26 mouse cellular contexts compared by ENCODE assay signal in the genomic region with DNA sequence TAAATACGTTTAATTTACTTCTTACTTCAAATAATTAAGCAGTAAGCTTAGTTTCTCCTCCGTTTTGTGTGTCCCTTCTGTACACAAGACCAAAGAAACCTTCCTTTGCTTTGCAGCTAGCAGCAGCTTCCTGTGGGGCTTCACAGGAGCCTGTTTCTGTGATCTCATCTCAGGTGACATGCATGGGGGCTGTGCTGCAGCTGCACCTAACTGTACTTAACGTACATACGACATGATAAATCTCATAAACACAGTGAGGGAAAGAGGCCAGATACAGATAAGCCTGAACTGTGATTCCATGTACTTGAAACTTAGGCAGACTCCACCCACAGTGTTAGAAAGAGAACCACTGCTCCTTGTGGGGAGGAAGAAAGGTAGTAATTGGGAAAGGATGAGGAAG. TPM values are rescaled to one million over a fixed set of nuclear protein-coding genes. Genes with fewer than 3 reads are reported as not detected.
DNase-seq lines count a peak whose midpoint lies in the region; ATAC-seq and TF ChIP-seq lines count a peak whose summit lies in the region.
"Had no signal": no experiment of that assay in that cellular context is flagged by ENCODE, and none has a peak within 500 bp of the region (broad histone marks: within the 10 kb centered on the region; RNA-seq: fewer than 3 reads in every experiment).

No protein-coding gene starts in this region.

- H3K36me3 ChIP-seq in spleen, adult 2 months (ENCODE audit: control insufficient read depth, insufficient read depth, low read length), result no peaks in the 10 kb centered on the region
- H3K36me3 ChIP-seq in thymus, adult 2 months (ENCODE audit: control insufficient read depth, insufficient read depth, low read length), result no peaks in the 10 kb centered on the region; the same call in 1 of the 2 replicates
- peaks cover 11% of the 10 kb centered on the region for H3K36me3 ChIP-seq in hindbrain, embryonic 14.5 days (replicated peaks; ENCODE audit: control insufficient read depth, insufficient read depth)
- 0 out of 2 replicates have a peak, but pooled peaks cover 2% of the 10 kb centered on the region for H3K36me3 ChIP-seq in midbrain, embryonic 14.5 days (ENCODE audit: control insufficient read depth, insufficient read depth, low read length)
- H3K36me3 ChIP-seq: stomach, embryonic 15.5 days had no signal

- H3K4me2 ChIP-seq in hindbrain, embryonic 14.5 days (replicated peaks), result no peak overlapping the region
- no peak overlapping the region for H3K4me2 ChIP-seq in midbrain, embryonic 14.5 days (ENCODE audit: low read length)
- H3K4me2 ChIP-seq: liver, embryonic 11.5 days; stomach, embryonic 15.5 days had no signal

- no peaks in the 10 kb centered on the region for H3K27me3 ChIP-seq in spleen, adult 2 months (ENCODE audit: control insufficient read depth, insufficient read depth, low read length)
- H3K27me3 ChIP-seq in thymus, adult 2 months (ENCODE audit: control insufficient read depth, insufficient read depth, low read length), result no peaks in the 10 kb centered on the region
- no peaks in the 10 kb centered on the region for H3K27me3 ChIP-seq in hindbrain, embryonic 14.5 days (ENCODE audit: control insufficient read depth, insufficient read depth, low read length)
- H3K27me3 ChIP-seq in midbrain, embryonic 14.5 days (ENCODE audit: control insufficient read depth, insufficient read depth, low read length), result no peaks in the 10 kb centered on the region
- H3K27me3 ChIP-seq: megakaryocyte, embryonic 14.5 days; stomach, embryonic 15.5 days had no signal

- peak; percentile 9 to 20 for DNase-seq in spleen, adult 2 months (ENCODE audit: low read depth in 1 of 2, low spot score in 2 of 2)
- DNase-seq in spleen, postnatal 14 days (ENCODE audit: low spot score in 2 of 2), result no peak
- DNase-seq in thymus, adult 2 months, result peak; percentile 78
- no peak for DNase-seq in adrenal gland, postnatal 14 days
- no peak for DNase-seq in hindbrain, embryonic 14.5 days (ENCODE audit: low spot score)
- DNase-seq in midbrain, embryonic 14.5 days, result no peak
- DNase-seq: adrenal gland, postnatal 25 days; cerebellum, adult 2 months; cerebellum, postnatal 36 days; gastrocnemius, adult 2 months; heart, adult 18-20 months; kidney, postnatal 4 days; lung, adult 18-20 months had no signal

- no peak overlapping the region for H3K9ac ChIP-seq in hindbrain, embryonic 14.5 days
- H3K9ac ChIP-seq in midbrain, embryonic 14.5 days (replicated peaks; ENCODE audit: low read length), result no peak overlapping the region
- H3K9ac ChIP-seq: stomach, embryonic 15.5 days had no signal

- no peak for TF ChIP-seq CTCF in spleen, adult 2 months (IDR thresholded peaks at IDR 0.05; ENCODE audit: extremely low read depth, insufficient read depth, insufficient read length, insufficient replicate concordance)
- no peak for TF ChIP-seq CTCF in thymus, adult 2 months (IDR thresholded peaks at IDR 0.05; ENCODE audit: borderline replicate concordance, control insufficient read depth, extremely low read depth, insufficient read depth, low read length, poor library complexity)

- no peaks in the 10 kb centered on the region for H3K9me3 ChIP-seq in hindbrain, embryonic 14.5 days (ENCODE audit: control insufficient read depth, low read length)
- H3K9me3 ChIP-seq in midbrain, embryonic 14.5 days (ENCODE audit: control insufficient read depth, low read length), result peaks cover 2% of the 10 kb centered on the region; the same call in 1 of the 2 replicates
- H3K9me3 ChIP-seq: stomach, embryonic 15.5 days had no signal

- no peaks in the 10 kb centered on the region for H3K4me1 ChIP-seq in spleen, adult 2 months (ENCODE audit: control insufficient read depth, insufficient read depth, insufficient read length)
- H3K4me1 ChIP-seq in thymus, adult 2 months (replicated peaks; ENCODE audit: control insufficient read depth, insufficient read depth, low read length), result peaks cover 10% of the 10 kb centered on the region
- H3K4me1 ChIP-seq in hindbrain, embryonic 14.5 days (replicated peaks; ENCODE audit: control insufficient read depth, insufficient read depth, low read length), result peaks cover 6% of the 10 kb centered on the region; the same call in 1 of the 2 replicates
- no peaks in the 10 kb centered on the region for H3K4me1 ChIP-seq in midbrain, embryonic 14.5 days (ENCODE audit: control insufficient read depth, insufficient read depth, low read length)
- H3K4me1 ChIP-seq: megakaryocyte, embryonic 14.5 days; stomach, embryonic 15.5 days had no signal

- peak; percentile 50 for ATAC-seq in inflammation-experienced regulatory T-cells, adult 6 months
- no peak for ATAC-seq in erythroblast, adult 5-6 weeks (replicated peaks; ENCODE audit: low FRiP score, poor library complexity, severe bottlenecking)
- ATAC-seq in hindbrain, embryonic 14.5 days (ENCODE audit: low FRiP score), result no peak
- ATAC-seq in midbrain, embryonic 14.5 days (ENCODE audit: low FRiP score, low TSS enrichment), result no peak
- ATAC-seq: hindbrain, postnatal 0 days had no signal

- no peak overlapping the region for H3K4me3 ChIP-seq in spleen, adult 2 months (ENCODE audit: extremely low read depth, insufficient read depth, insufficient read length)
- no peak overlapping the region for H3K4me3 ChIP-seq in thymus, adult 2 months (ENCODE audit: control insufficient read depth, insufficient read depth, low read length)
- no peak overlapping the region for H3K4me3 ChIP-seq in hindbrain, embryonic 14.5 days (replicated peaks; ENCODE audit: low read length)
- H3K4me3 ChIP-seq in midbrain, embryonic 14.5 days (replicated peaks; ENCODE audit: low read depth, low read length), result no peak overlapping the region
- H3K4me3 ChIP-seq: gastrocnemius, adult 2 months; megakaryocyte, embryonic 14.5 days; stomach, embryonic 15.5 days had no signal

- H3K27ac ChIP-seq in spleen, adult 2 months (ENCODE audit: insufficient read depth, low read length), result no peak overlapping the region
- peak overlapping the region; percentile 72; the same call in 1 of the 2 replicates for H3K27ac ChIP-seq in thymus, adult 2 months (ENCODE audit: control insufficient read depth, insufficient read depth, low read length)
- no peak overlapping the region for H3K27ac ChIP-seq in hindbrain, embryonic 14.5 days
- no peak overlapping the region for H3K27ac ChIP-seq in midbrain, embryonic 14.5 days (replicated peaks; ENCODE audit: low read depth, low read length)
- H3K27ac ChIP-seq: gastrocnemius, adult 2 months; hindbrain, postnatal 0 days; stomach, embryonic 15.5 days had no signal

- 39% methylated on average over 4 of the region's 4 CpGs for WGBS in spleen, adult 2 months
- WGBS in thymus, adult 2 months, result 6% methylated on average over 4 of the region's 4 CpGs
- 82% methylated on average over 4 of the region's 4 CpGs for WGBS in hindbrain, embryonic 14.5 days
- WGBS in midbrain, embryonic 14.5 days, result 78% methylated on average over 4 of the region's 4 CpGs

- no peak for TF ChIP-seq POLR2A in spleen, adult 2 months (IDR thresholded peaks at IDR 0.05; ENCODE audit: low read depth, low read length)
- TF ChIP-seq POLR2A in thymus, adult 2 months (IDR thresholded peaks at IDR 0.05; ENCODE audit: control insufficient read depth, extremely low read depth, insufficient read depth, low read length, poor library complexity), result no peak

RNA-seq across cellular contexts. Expression of gene Hspb11, which starts 6.6 kb away (rescaled TPM):
- polyA plus RNA-seq in spleen, adult 2 months (2012; rRNA removed), result 1.2 and 1.6 TPM in 2 replicates
- 10 to 100 TPM; 25.5 to 30.0 (median 25.5) TPM for polyA plus RNA-seq in inflammation-experienced regulatory T-cells, adult 6 months (2017; shearing (Covaris generic))
- 8.5 and 8.9 TPM in 2 replicates for polyA plus RNA-seq in thymus, adult 2 months (2012; rRNA removed)
- total RNA-seq in adrenal gland, postnatal 14 days (2021), result 22.4 and 22.6 TPM in 2 replicates
- 7.3 TPM in 1 of 2 replicates, not detected in the other for total RNA-seq in erythroblast, adult 5-6 weeks (2015; ENCODE audit: low replicate concordance)
- total RNA-seq in erythroblast, adult 5-6 weeks (2017; ENCODE audit: low replicate concordance), result 0.98 TPM in 1 of 2 replicates, not detected in the other
- 37.3 and 46.1 TPM in 2 replicates for polyA plus RNA-seq in hindbrain, embryonic 14.5 days (2014; fragmentation: Nextera tagmentation; extraction: Ambion mirVana)
- 38.2 and 45.7 TPM in 2 replicates for polyA plus RNA-seq in midbrain, embryonic 14.5 days (2014; fragmentation: Nextera tagmentation; extraction: Ambion mirVana)

RNA-seq across cellular contexts. Expression of gene Lrrc42, which starts 6.7 kb away (rescaled TPM):
- polyA plus RNA-seq in spleen, adult 2 months (2012; rRNA removed), result 6.0 and 7.9 TPM in 2 replicates
- polyA plus RNA-seq in inflammation-experienced regulatory T-cells, adult 6 months (2017; shearing (Covaris generic)), result 10 to 100 TPM; 18.8 to 25.8 (median 24.0) TPM
- 51.3 and 61.7 TPM in 2 replicates for polyA plus RNA-seq in thymus, adult 2 months (2012; rRNA removed)
- total RNA-seq in adrenal gland, postnatal 14 days (2021), result 28.2 and 32.3 TPM in 2 replicates
- total RNA-seq in erythroblast, adult 5-6 weeks (2015; ENCODE audit: low replicate concordance), result 2.3 and 12.3 TPM in 2 replicates
- total RNA-seq in erythroblast, adult 5-6 weeks (2017; ENCODE audit: low replicate concordance), result 11.9 and 13.1 TPM in 2 replicates
- polyA plus RNA-seq in hindbrain, embryonic 14.5 days (2014; fragmentation: Nextera tagmentation; extraction: Ambion mirVana), result 54.1 and 57.1 TPM in 2 replicates
- polyA plus RNA-seq in midbrain, embryonic 14.5 days (2014; fragmentation: Nextera tagmentation; extraction: Ambion mirVana), result 47.5 and 50.7 TPM in 2 replicates

RNA-seq across cellular contexts. Expression of gene Dio1, which starts 47.0 kb away (rescaled TPM):
- 0.06 and 0.40 TPM in 2 replicates for polyA plus RNA-seq in spleen, adult 2 months (2012; rRNA removed)
- not detected for polyA plus RNA-seq in inflammation-experienced regulatory T-cells, adult 6 months (2017; shearing (Covaris generic))
- 9.3 and 9.7 TPM in 2 replicates for polyA plus RNA-seq in thymus, adult 2 months (2012; rRNA removed)
- 0.49 and 12.0 TPM in 2 replicates for total RNA-seq in adrenal gland, postnatal 14 days (2021)
- total RNA-seq in erythroblast, adult 5-6 weeks (2015; ENCODE audit: low replicate concordance), result not detected in 2 replicates
- total RNA-seq in erythroblast, adult 5-6 weeks (2017; ENCODE audit: low replicate concordance), result not detected in 2 replicates
- not detected in 2 replicates for polyA plus RNA-seq in hindbrain, embryonic 14.5 days (2014; fragmentation: Nextera tagmentation; extraction: Ambion mirVana)
- not detected in 2 replicates for polyA plus RNA-seq in midbrain, embryonic 14.5 days (2014; fragmentation: Nextera tagmentation; extraction: Ambion mirVana)
- total RNA-seq: adrenal gland, postnatal 25 days; heart, adult 18-20 months; hematopoietic stem cell, adult 5-6 weeks; hindbrain, postnatal 0 days; layer of hippocampus, postnatal 10 days; midbrain, postnatal 0 days had no signal
- polyA plus RNA-seq: forebrain, embryonic 11.5 days; heart, embryonic 14.5 days; hindbrain, postnatal 0 days; limb, embryonic 11.5 days; midbrain, postnatal 0 days had no signal

RNA-seq across cellular contexts. Expression of gene Ldlrad1, which starts 51.0 kb away (rescaled TPM):
- 0.07 and 0.47 TPM in 2 replicates for polyA plus RNA-seq in spleen, adult 2 months (2012; rRNA removed)
- under 1 TPM in 1 of 3 experiments, not detected in 2; 0.57 TPM for polyA plus RNA-seq in inflammation-experienced regulatory T-cells, adult 6 months (2017; shearing (Covaris generic))
- 0.92 and 1.0 TPM in 2 replicates for polyA plus RNA-seq in thymus, adult 2 months (2012; rRNA removed)
- total RNA-seq in adrenal gland, postnatal 14 days (2021), result not detected in 2 replicates
- 1.5 TPM in 1 of 2 replicates, not detected in the other for total RNA-seq in erythroblast, adult 5-6 weeks (2015; ENCODE audit: low replicate concordance)
- total RNA-seq in erythroblast, adult 5-6 weeks (2017; ENCODE audit: low replicate concordance), result not detected in 2 replicates
- not detected in 2 replicates for polyA plus RNA-seq in hindbrain, embryonic 14.5 days (2014; fragmentation: Nextera tagmentation; extraction: Ambion mirVana)
- not detected in 2 replicates for polyA plus RNA-seq in midbrain, embryonic 14.5 days (2014; fragmentation: Nextera tagmentation; extraction: Ambion mirVana)
- total RNA-seq: gastrocnemius, adult 2 months; hindbrain, postnatal 0 days; layer of hippocampus, postnatal 10 days; midbrain, postnatal 0 days had no signal
- polyA plus RNA-seq: cerebellum, adult 2 months; forebrain, embryonic 11.5 days; heart, embryonic 14.5 days; hindbrain, postnatal 0 days; kidney, embryonic 14.5 days; limb, embryonic 11.5 days; liver, embryonic 11.5 days; midbrain, postnatal 0 days; stomach, embryonic 15.5 days had no signal

RNA-seq across cellular contexts. Expression of gene Yipf1, which starts 54.2 kb away (rescaled TPM):
- polyA plus RNA-seq in spleen, adult 2 months (2012; rRNA removed), result 21.4 and 23.7 TPM in 2 replicates
- 100 to 1,000 TPM in 2 of 3 experiments, 10 to 100 TPM in 1; 84.1 to 102 (median 101) TPM for polyA plus RNA-seq in inflammation-experienced regulatory T-cells, adult 6 months (2017; shearing (Covaris generic))
- polyA plus RNA-seq in thymus, adult 2 months (2012; rRNA removed), result 52.0 and 57.1 TPM in 2 replicates
- total RNA-seq in adrenal gland, postnatal 14 days (2021), result 51.8 and 68.3 TPM in 2 replicates
- 14.0 and 40.7 TPM in 2 replicates for total RNA-seq in erythroblast, adult 5-6 weeks (2015; ENCODE audit: low replicate concordance)
- 16.6 and 25.2 TPM in 2 replicates for total RNA-seq in erythroblast, adult 5-6 weeks (2017; ENCODE audit: low replicate concordance)
- polyA plus RNA-seq in hindbrain, embryonic 14.5 days (2014; fragmentation: Nextera tagmentation; extraction: Ambion mirVana), result 65.7 and 69.0 TPM in 2 replicates
- polyA plus RNA-seq in midbrain, embryonic 14.5 days (2014; fragmentation: Nextera tagmentation; extraction: Ambion mirVana), result 55.2 and 61.9 TPM in 2 replicates

Comparison
In these comparisons a context has a peak if more than half of its experiments do, and no peak if none do; other contexts are left out.
1. DNase-seq: peak in spleen, adult 2 months (2 of 2) and thymus, adult 2 months (single experiment); none in spleen, postnatal 14 days (0 of 2), adrenal gland, postnatal 14 days (single experiment), hindbrain, embryonic 14.5 days (single experiment) and midbrain, embryonic 14.5 days (single experiment).